Mouse (Mus musculus): Measurements from ENCODE around the gene Sez6l.

GRCm38 (mm10) chr5:112572217-112572616 lies 4.8 kb downstream of the Sez6l start:
- TF ChIP-seq CTCF (conservative IDR thresholded peaks at IDR 0.05; ENCODE audit: insufficient read depth, insufficient read length, low read depth, low read length) (no peak), POLR2A (IDR thresholded peaks at IDR 0.05; ENCODE audit: low read depth, low read length) (no peak)

Measured in kidney, adult 2 months (tissue).